Mouse (Mus musculus): ENCODE measurements around the gene Txndc2.

The Txndc2 gene

GRCm38 (mm10) chr17:65612391-65613141 lies 29.4 kb downstream of the Txndc2 start:
- DNase-seq (ENCODE audit: low spot score) = peak; percentile 59

- DNase-seq (ENCODE audit: low spot score) = no peak
Measured at GRCm38 (mm10) chr17:65611721-65612120, 30.2 kb downstream of the Txndc2 start.

GRCm38 (mm10) chr17:65608743-65609142 lies 33.2 kb downstream of the Txndc2 start:
- DNase-seq (ENCODE audit: low spot score) = no peak

GRCm38 (mm10) chr17:65608312-65608687 lies 33.7 kb downstream of the Txndc2 start:
- no peak for DNase-seq (ENCODE audit: low spot score)

- DNase-seq (ENCODE audit: low spot score) = no peak
Measured at GRCm38 (mm10) chr17:65607574-65608311, 34.2 kb downstream of the Txndc2 start.

- no peak for DNase-seq (ENCODE audit: low spot score)
Measured at GRCm38 (mm10) chr17:65606014-65606413, 36.0 kb downstream of the Txndc2 start.

GRCm38 (mm10) chr17:65604892-65605291 lies 37.1 kb downstream of the Txndc2 start:
- no peak for DNase-seq (ENCODE audit: low spot score)

- no peak for DNase-seq (ENCODE audit: low spot score)
Measured at GRCm38 (mm10) chr17:65604315-65604714, 37.7 kb downstream of the Txndc2 start.

- DNase-seq (ENCODE audit: low spot score) = no peak
Measured at GRCm38 (mm10) chr17:65597857-65598486, 44.0 kb downstream of the Txndc2 start.

- no peak for DNase-seq (ENCODE audit: low spot score)
Measured at GRCm38 (mm10) chr17:65594687-65595086, 47.3 kb downstream of the Txndc2 start.

Measured in ovary, postnatal 36 days (tissue).